Mouse (Mus musculus): ENCODE results near the gene Arrdc3.
A peak's percentile ranks its signal among the peaks of the same experiment; 100 is the strongest.

The Arrdc3 gene

GRCm38 (mm10) chr13:80921593-80922327 is 38.6 kb downstream of the Arrdc3 start:
- no peak for DNase-seq

GRCm38 (mm10) chr13:80928187-80928586 is 45.0 kb downstream of the Arrdc3 start:
- no peak for DNase-seq

- DNase-seq, result no peak
Observed at GRCm38 (mm10) chr13:80930030-80930429, 46.8 kb downstream of the Arrdc3 start.

- DNase-seq, result no peak
Observed at GRCm38 (mm10) chr13:80932816-80933402, 49.7 kb downstream of the Arrdc3 start.

GRCm38 (mm10) chr13:80936426-80936825 is 53.2 kb downstream of the Arrdc3 start:
- DNase-seq, result no peak

GRCm38 (mm10) chr13:80939228-80939627 is 56.0 kb downstream of the Arrdc3 start:
- DNase-seq, result no peak

GRCm38 (mm10) chr13:80939866-80940265 is 56.7 kb downstream of the Arrdc3 start:
- DNase-seq, result no peak

- DNase-seq, result no peak
Observed at GRCm38 (mm10) chr13:80940421-80940820, 57.2 kb downstream of the Arrdc3 start.

GRCm38 (mm10) chr13:80940860-80941630 is 57.9 kb downstream of the Arrdc3 start:
- peak; percentile 42 for DNase-seq

GRCm38 (mm10) chr13:80944532-80944931 is 61.3 kb downstream of the Arrdc3 start:
- no peak for DNase-seq
